Mouse (Mus musculus): ENCODE measurements around the gene Slirp. TPM values are rescaled to one million over a fixed set of nuclear protein-coding genes. Genes with fewer than 3 reads are reported as not detected.

The Slirp gene
- total RNA-seq (2023), result 26.3 TPM

GRCm38 (mm10) chr12:87443700-87444122 lies at the start of gene Slirp, which contains the start of gene Alkbh1:
Gene Slirp, plus strand, starts transcription at chr12:87443896.
Gene Alkbh1, minus strand, starts transcription at chr12:87444017.

GRCm38 (mm10) chr12:87471964-87472786 lies 28.5 kb downstream of the Slirp start, which contains the start of gene Snw1:
Gene Snw1, minus strand, starts transcription at chr12:87472274.

GRCm38 (mm10) chr12:87494421-87494820 lies 50.7 kb downstream of the Slirp start, which contains the start of gene Gm5788:
Gene Gm5788, plus strand, starts transcription at chr12:87494721.

Other genes starting within 250 kb of the Slirp start
- gene Samd15, start 244.2 kb upstream of the Slirp start, total RNA-seq (2023), result 1.3 TPM
- 13.3 TPM for gene Tmed8, start 243.4 kb upstream of the Slirp start, total RNA-seq (2023)
- gene Noxred1, start 205.2 kb upstream of the Slirp start, total RNA-seq (2023), result 0.62 TPM
- gene Vipas39, start 177.6 kb upstream of the Slirp start, total RNA-seq (2023), result 21.7 TPM
- gene Ahsa1, start 177.4 kb upstream of the Slirp start, total RNA-seq (2023), result 87.6 TPM
- gene Ism2, start 144.2 kb upstream of the Slirp start, total RNA-seq (2023), result not detected
- 75.7 TPM for gene Sptlc2, start 55.5 kb upstream of the Slirp start, total RNA-seq (2023)
- 94.6 TPM for gene Alkbh1, start 121 bp downstream of the Slirp start, total RNA-seq (2023)
- gene Snw1, start 28.4 kb downstream of the Slirp start, total RNA-seq (2023), result 93.9 TPM
- not detected for gene Gm5788, start 50.8 kb downstream of the Slirp start, total RNA-seq (2023)
- not detected for gene Gm8300, start 70.4 kb downstream of the Slirp start, total RNA-seq (2023)
- not detected for gene Oog1, start 158.8 kb downstream of the Slirp start, total RNA-seq (2023)
- not detected for gene Gm4027, start 175.0 kb downstream of the Slirp start, total RNA-seq (2023)
- gene Gm16381, start 200.7 kb downstream of the Slirp start, total RNA-seq (2023), result not detected

All from CD4-positive naive resting alpha-beta T cell, adult 76 days (primary cell).